Mouse (Mus musculus) thymus, postnatal 36 days (tissue): ENCODE measurements around the gene Akr7a5.

Experiments
- DNase-seq, 2 experiments: peaks; one replicate each; pipeline ENCODE4 v3.0.0; 2022; ENCODE audit warnings: mixed read lengths in 2 of 2

Akr7a5 gene

DNA sequence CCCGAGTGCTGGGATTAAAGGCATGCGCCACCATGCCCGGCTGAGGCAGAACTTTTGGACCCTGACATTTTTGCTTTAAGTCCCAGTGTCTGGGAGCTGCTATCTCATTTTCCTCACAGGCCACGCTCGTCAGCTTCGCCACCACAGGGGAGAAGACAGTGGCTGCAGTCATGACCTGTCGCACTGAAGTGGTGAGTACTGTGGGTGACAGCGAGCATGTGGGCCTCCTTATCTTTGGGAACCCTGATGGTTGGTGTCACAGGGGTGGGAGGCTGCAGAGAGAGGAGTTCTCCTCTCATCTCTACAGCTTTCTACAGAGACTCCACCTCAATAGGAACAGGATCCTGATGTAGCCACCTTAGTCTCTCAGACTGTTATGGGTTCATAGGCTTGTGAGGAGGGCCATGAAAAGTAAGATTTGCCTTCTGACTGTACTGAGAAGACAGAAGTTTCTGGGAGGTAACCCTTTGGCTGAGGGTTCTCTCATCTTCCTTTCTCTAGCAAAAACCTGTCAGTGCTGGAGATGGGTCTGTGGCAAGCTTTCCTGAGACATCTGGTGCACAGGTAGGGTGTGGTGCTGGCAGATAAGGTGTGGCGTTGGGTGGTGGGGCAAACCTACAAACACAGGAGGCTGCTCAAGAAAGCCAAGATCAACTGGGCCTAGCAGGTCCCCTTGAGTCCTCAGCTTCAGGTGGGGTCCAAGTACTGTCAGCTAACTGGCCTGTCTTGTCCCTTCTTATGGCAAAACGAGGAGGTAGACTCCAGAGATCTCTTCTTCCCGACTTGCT, 50.4 kb downstream of the Akr7a5 start:
- DNase-seq: no peak

- no peak for DNase-seq
Observed at GRCm38 (mm10) chr4:139367336-139367735, 56.8 kb downstream of the Akr7a5 start.
